In the genomic region with DNA sequence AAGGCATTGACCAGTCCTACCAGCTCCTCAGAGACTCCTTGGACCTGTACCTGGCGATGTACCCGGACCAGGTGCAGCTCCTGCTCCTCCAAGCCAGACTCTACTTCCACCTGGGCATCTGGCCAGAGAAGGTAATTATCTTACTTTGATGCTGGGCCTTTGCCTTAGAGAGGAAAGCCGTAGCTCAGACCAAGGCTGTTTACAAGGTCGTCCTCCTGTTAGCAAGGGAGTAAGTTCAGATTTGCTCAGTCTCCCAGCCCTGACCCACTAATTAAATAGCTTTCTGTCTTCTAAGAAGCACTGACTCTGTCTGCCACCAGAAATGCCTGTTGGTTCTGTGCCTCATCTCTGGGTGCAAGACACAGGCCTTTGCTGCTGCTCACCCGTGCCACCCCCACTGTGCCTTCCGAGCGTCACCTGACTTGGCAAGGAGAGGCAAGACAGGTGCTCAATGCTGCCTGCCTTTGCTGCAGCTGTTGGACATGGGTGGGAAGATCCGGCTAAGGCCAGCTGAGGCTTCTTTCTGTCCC, we compare ENCODE assay signal across 15 mouse cellular contexts. TPM values are rescaled to one million over a fixed set of nuclear protein-coding genes. Genes with fewer than 3 reads are reported as not detected.
DNase-seq lines count a peak whose midpoint lies in the region.
"Had no signal": no experiment of that assay in that cellular context is flagged by ENCODE, and none has a peak within 500 bp of the region (broad histone marks: within the 10 kb centered on the region; RNA-seq: fewer than 3 reads in every experiment).

No protein-coding gene starts in this region.

- H3K36me3 ChIP-seq in hindbrain, embryonic 10.5 days, result peaks cover 100% of the 10 kb centered on the region

- no peaks in the 10 kb centered on the region for H3K9me3 ChIP-seq in hindbrain, embryonic 10.5 days
- H3K9me3 ChIP-seq: hindbrain, embryonic 13.5 days; intestine, embryonic 15.5 days; limb, embryonic 13.5 days had no signal

- WGBS in hindbrain, embryonic 10.5 days, result 94% methylated on average over 8 of the region's 8 CpGs

- DNase-seq in cerebellum, adult 11-12 months, result peak; percentile 74
- no peak for DNase-seq in cerebellum, postnatal 4 days (ENCODE audit: low spot score in 2 of 2)
- peak; percentile 55 for DNase-seq in adrenal gland, postnatal 10 days
- peak; percentile 64 to 70 for DNase-seq in cerebellum, adult 18-20 months
- DNase-seq in kidney, adult 9 months, result peak; percentile 74
- DNase-seq in spleen, postnatal 4 days (ENCODE audit: low spot score in 2 of 2), result no peak
- DNase-seq in MN1 (ENCODE audit: low spot score), result no peak
- DNase-seq in hindbrain, embryonic 10.5 days (ENCODE audit: low spot score), result no peak
- DNase-seq: B cell, adult 2 months; gastrocnemius, postnatal 25 days; lung, postnatal 10 days had no signal

- no peaks in the 10 kb centered on the region for H3K27me3 ChIP-seq in hindbrain, embryonic 10.5 days (ENCODE audit: insufficient read depth, poor library complexity, severe bottlenecking)
- H3K27me3 ChIP-seq: hindbrain, embryonic 13.5 days; intestine, embryonic 15.5 days; limb, embryonic 13.5 days had no signal

- peaks cover 31% of the 10 kb centered on the region for H3K4me1 ChIP-seq in hindbrain, embryonic 10.5 days (replicated peaks)
- H3K4me1 ChIP-seq: hindbrain, embryonic 13.5 days; limb, embryonic 13.5 days had no signal

- H3K27ac ChIP-seq in hindbrain, embryonic 10.5 days, result no peak overlapping the region
- H3K27ac ChIP-seq: hindbrain, embryonic 13.5 days; intestine, embryonic 15.5 days; limb, embryonic 13.5 days had no signal

- H3K4me3 ChIP-seq in hindbrain, embryonic 10.5 days, result no peak overlapping the region
- H3K4me3 ChIP-seq: hindbrain, embryonic 13.5 days; intestine, embryonic 15.5 days; limb, embryonic 13.5 days had no signal

RNA-seq across cellular contexts. Expression of a gene that starts 18.9 kb away (rescaled TPM):
- 100 to 1,000 TPM; 114 to 115 TPM for total RNA-seq in adrenal gland, postnatal 10 days (2021)
- polyA plus RNA-seq in hindbrain, embryonic 10.5 days (2016; fragmentation: Nextera tagmentation; extraction: Ambion mirVana), result 103 and 117 TPM in 2 replicates

RNA-seq across cellular contexts. Expression of a gene that starts 32.1 kb away (rescaled TPM):
- 10 to 100 TPM; 54.4 to 61.5 TPM for total RNA-seq in adrenal gland, postnatal 10 days (2021)
- polyA plus RNA-seq in hindbrain, embryonic 10.5 days (2016; fragmentation: Nextera tagmentation; extraction: Ambion mirVana), result 0.45 and 0.55 TPM in 2 replicates
- total RNA-seq: megakaryocyte-erythroid progenitor cell, adult 5-6 weeks had no signal

Comparison
In these comparisons a context has a peak if more than half of its experiments do, and no peak if none do; other contexts are left out.
1. DNase-seq: peak in cerebellum, adult 11-12 months (single experiment), adrenal gland, postnatal 10 days (single experiment), cerebellum, adult 18-20 months (2 of 2) and kidney, adult 9 months (single experiment); none in cerebellum, postnatal 4 days (0 of 2), spleen, postnatal 4 days (0 of 2), MN1 (single experiment) and hindbrain, embryonic 10.5 days (single experiment).